Mouse (Mus musculus): ENCODE data around the gene Mical3. TPM values are rescaled to one million over a fixed set of nuclear protein-coding genes. Genes with fewer than 3 reads are reported as not detected.

The Mical3 gene
- total and polyA plus RNA-seq, 2 experiments from 2014 or later: 30.8 to 94.8 TPM

- ATAC-seq (ENCODE audit: insufficient read depth, low read depth) (no peak), DNase-seq (ENCODE audit: low spot score) (no peak)
- Histone ChIP-seq H3K4me3 (ENCODE audit: low read depth, low read length) (no peak overlapping the region), H3K4me2 (ENCODE audit: low read depth, low read length) (no peak overlapping the region), H3K27me3 (ENCODE audit: control insufficient read depth, insufficient read depth, low read length) (no peaks in the 10 kb centered on the region), H3K36me3 (replicated peaks; ENCODE audit: control insufficient read depth, insufficient read depth, low read length) (peaks cover 83% of the 10 kb centered on the region), H3K27ac (ENCODE audit: low read depth) (no peak overlapping the region), H3K9me3 (replicated peaks; ENCODE audit: control insufficient read depth, low read length) (no peaks in the 10 kb centered on the region), H3K9ac (replicated peaks; ENCODE audit: low read depth, low read length) (no peak overlapping the region), H3K4me1 (ENCODE audit: control insufficient read depth, insufficient read depth) (no peaks in the 10 kb centered on the region; the same call in 1 of the 2 replicates)
- TF ChIP-seq CTCF (IDR thresholded peaks at IDR 0.05; ENCODE audit: low read depth) (no peak), EP300 (IDR thresholded peaks at IDR 0.05; ENCODE audit: low read depth) (no peak)
- WGBS: 94% methylated on average over 8 of the region's 8 CpGs
Measured at GRCm38 (mm10) chr6:121028514-121028913, 102.3 kb downstream of the Mical3 start.

- DNase-seq (ENCODE audit: low spot score): no peak
- TF ChIP-seq EP300 (IDR thresholded peaks at IDR 0.05; ENCODE audit: low read depth) (no peak), CTCF (IDR thresholded peaks at IDR 0.05; ENCODE audit: low read depth) (no peak)
- no peak overlapping the region for H3K9ac ChIP-seq (replicated peaks; ENCODE audit: low read depth, low read length)
- H3K4me3 ChIP-seq (ENCODE audit: low read depth, low read length): no peak overlapping the region
- H3K4me1 ChIP-seq (ENCODE audit: control insufficient read depth, insufficient read depth): no peaks in the 10 kb centered on the region; the same call in 1 of the 2 replicates
- H3K9me3 ChIP-seq (replicated peaks; ENCODE audit: control insufficient read depth, low read length): no peaks in the 10 kb centered on the region
- peaks cover 83% of the 10 kb centered on the region for H3K36me3 ChIP-seq (replicated peaks; ENCODE audit: control insufficient read depth, insufficient read depth, low read length)
- no peak overlapping the region for H3K27ac ChIP-seq (ENCODE audit: low read depth)
- no peaks in the 10 kb centered on the region for H3K27me3 ChIP-seq (ENCODE audit: control insufficient read depth, insufficient read depth, low read length)
- WGBS: 38% methylated on average over 5 of the region's 5 CpGs
- H3K4me2 ChIP-seq (ENCODE audit: low read depth, low read length): no peak overlapping the region
- peak; percentile 33 for ATAC-seq (ENCODE audit: insufficient read depth, low read depth)
Measured at GRCm38 (mm10) chr6:121027314-121027713, 103.5 kb downstream of the Mical3 start.

GRCm38 (mm10) chr6:121026866-121027265, 103.9 kb downstream of the Mical3 start:
- no peak for TF ChIP-seq CTCF (IDR thresholded peaks at IDR 0.05; ENCODE audit: low read depth)
- TF ChIP-seq EP300 (IDR thresholded peaks at IDR 0.05; ENCODE audit: low read depth): no peak
- no peak overlapping the region for H3K27ac ChIP-seq (ENCODE audit: low read depth)
- DNase-seq (ENCODE audit: low spot score) (no peak), ATAC-seq (ENCODE audit: insufficient read depth, low read depth) (no peak)
- H3K27me3 ChIP-seq (ENCODE audit: control insufficient read depth, insufficient read depth, low read length): no peaks in the 10 kb centered on the region
- H3K4me1 ChIP-seq (ENCODE audit: control insufficient read depth, insufficient read depth): no peaks in the 10 kb centered on the region; the same call in 1 of the 2 replicates
- whole genome bisulfite sequencing: 65% methylated on average over 7 of the region's 7 CpGs
- H3K9me3 ChIP-seq (replicated peaks; ENCODE audit: control insufficient read depth, low read length): no peaks in the 10 kb centered on the region
- H3K4me2 ChIP-seq (ENCODE audit: low read depth, low read length): no peak overlapping the region
- no peak overlapping the region for H3K9ac ChIP-seq (replicated peaks; ENCODE audit: low read depth, low read length)
- H3K4me3 ChIP-seq (ENCODE audit: low read depth, low read length): no peak overlapping the region
- peaks cover 83% of the 10 kb centered on the region for H3K36me3 ChIP-seq (replicated peaks; ENCODE audit: control insufficient read depth, insufficient read depth, low read length)

- H3K27me3 ChIP-seq (ENCODE audit: control insufficient read depth, insufficient read depth, low read length): no peaks in the 10 kb centered on the region
- DNase-seq (ENCODE audit: low spot score) (no peak), ATAC-seq (ENCODE audit: insufficient read depth, low read depth) (no peak)
- no peak overlapping the region for H3K9ac ChIP-seq (replicated peaks; ENCODE audit: low read depth, low read length)
- no peaks in the 10 kb centered on the region; the same call in 1 of the 2 replicates for H3K4me1 ChIP-seq (ENCODE audit: control insufficient read depth, insufficient read depth)
- TF ChIP-seq EP300 (IDR thresholded peaks at IDR 0.05; ENCODE audit: low read depth) (no peak), CTCF (IDR thresholded peaks at IDR 0.05; ENCODE audit: low read depth) (no peak)
- no peak overlapping the region for H3K4me2 ChIP-seq (ENCODE audit: low read depth, low read length)
- no peaks in the 10 kb centered on the region for H3K9me3 ChIP-seq (replicated peaks; ENCODE audit: control insufficient read depth, low read length)
- H3K36me3 ChIP-seq (replicated peaks; ENCODE audit: control insufficient read depth, insufficient read depth, low read length): peaks cover 83% of the 10 kb centered on the region
- WGBS: 79% methylated on average over 10 of the region's 10 CpGs
- no peak overlapping the region for H3K4me3 ChIP-seq (ENCODE audit: low read depth, low read length)
- no peak overlapping the region for H3K27ac ChIP-seq (ENCODE audit: low read depth)
Measured at GRCm38 (mm10) chr6:121026019-121026584, 104.7 kb downstream of the Mical3 start.

- Histone ChIP-seq H3K4me2 (ENCODE audit: low read depth, low read length) (no peak overlapping the region), H3K27ac (ENCODE audit: low read depth) (peak overlapping the region; percentile 65), H3K36me3 (replicated peaks; ENCODE audit: control insufficient read depth, insufficient read depth, low read length) (peaks cover 66% of the 10 kb centered on the region), H3K27me3 (ENCODE audit: control insufficient read depth, insufficient read depth, low read length) (no peaks in the 10 kb centered on the region), H3K4me3 (ENCODE audit: low read depth, low read length) (no peak overlapping the region), H3K4me1 (ENCODE audit: control insufficient read depth, insufficient read depth) (peaks cover 20% of the 10 kb centered on the region; the same call in 1 of the 2 replicates), H3K9me3 (replicated peaks; ENCODE audit: control insufficient read depth, low read length) (no peaks in the 10 kb centered on the region), H3K9ac (replicated peaks; ENCODE audit: low read depth, low read length) (no peak overlapping the region)
- DNase-seq (ENCODE audit: low spot score) (no peak), ATAC-seq (ENCODE audit: insufficient read depth, low read depth) (no peak)
- TF ChIP-seq EP300 (IDR thresholded peaks at IDR 0.05; ENCODE audit: low read depth) (no peak), CTCF (IDR thresholded peaks at IDR 0.05; ENCODE audit: low read depth) (no peak)
- WGBS: 72% methylated on average over 4 of the region's 4 CpGs
Measured at GRCm38 (mm10) chr6:121018147-121018546, 112.7 kb downstream of the Mical3 start.

Measured in heart, postnatal 0 days (tissue).